Mouse (Mus musculus): ENCODE measurements around the gene Bsg. TPM values are rescaled to one million over a fixed set of nuclear protein-coding genes. Genes with fewer than 3 reads are reported as not detected.

Bsg gene
- polyA plus RNA-seq, 1 experiment from 2014 or later: 1,001 TPM

DNA sequence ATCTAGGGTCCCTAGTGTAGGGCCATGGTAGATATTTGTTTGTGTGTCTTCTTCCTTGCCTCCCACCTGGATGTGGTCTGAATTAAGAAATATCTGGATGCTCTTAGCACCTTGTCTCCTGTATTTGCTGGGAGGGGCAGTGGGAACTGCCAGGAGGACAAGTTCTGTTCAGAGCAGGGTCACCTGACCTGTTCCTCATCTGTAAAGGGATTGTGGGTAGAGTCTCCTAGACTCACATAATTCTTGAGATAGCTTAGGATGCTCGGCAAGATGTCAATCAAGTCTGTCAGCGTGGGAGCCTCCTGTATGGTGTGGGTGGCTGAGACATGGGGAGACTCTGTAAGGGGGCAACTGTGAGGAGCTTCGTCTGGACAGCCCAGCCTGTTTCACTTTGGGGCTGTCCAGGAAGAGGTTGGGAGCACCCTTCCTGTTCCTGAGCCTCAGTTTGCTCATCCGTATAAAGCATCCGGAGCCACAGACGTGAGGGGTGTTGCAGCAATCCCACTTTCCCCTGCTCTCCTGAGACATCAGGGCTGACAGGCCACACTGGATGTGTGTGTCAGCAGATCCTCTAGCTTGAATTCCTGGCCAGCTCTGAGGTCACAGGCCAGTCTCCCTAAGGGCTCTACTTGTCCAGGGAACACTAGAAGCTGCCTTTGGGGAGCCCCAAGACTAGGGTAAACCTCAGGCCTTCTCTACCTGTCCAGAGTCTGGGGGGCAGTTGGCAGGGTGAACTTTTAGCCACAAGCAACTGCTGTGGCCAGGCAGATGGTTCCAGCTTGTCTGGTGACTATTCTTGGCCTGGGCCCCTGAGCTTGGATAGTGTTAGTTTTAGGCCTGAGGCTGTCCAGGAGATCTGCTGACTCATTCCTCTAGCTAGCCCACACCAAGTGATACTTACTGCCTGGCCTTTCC is 20.3 kb upstream of the Bsg start:
- ATAC-seq (ENCODE audit: low FRiP score): no peak
- 91% methylated on average over 6 of the region's 6 CpGs for WGBS

DNA sequence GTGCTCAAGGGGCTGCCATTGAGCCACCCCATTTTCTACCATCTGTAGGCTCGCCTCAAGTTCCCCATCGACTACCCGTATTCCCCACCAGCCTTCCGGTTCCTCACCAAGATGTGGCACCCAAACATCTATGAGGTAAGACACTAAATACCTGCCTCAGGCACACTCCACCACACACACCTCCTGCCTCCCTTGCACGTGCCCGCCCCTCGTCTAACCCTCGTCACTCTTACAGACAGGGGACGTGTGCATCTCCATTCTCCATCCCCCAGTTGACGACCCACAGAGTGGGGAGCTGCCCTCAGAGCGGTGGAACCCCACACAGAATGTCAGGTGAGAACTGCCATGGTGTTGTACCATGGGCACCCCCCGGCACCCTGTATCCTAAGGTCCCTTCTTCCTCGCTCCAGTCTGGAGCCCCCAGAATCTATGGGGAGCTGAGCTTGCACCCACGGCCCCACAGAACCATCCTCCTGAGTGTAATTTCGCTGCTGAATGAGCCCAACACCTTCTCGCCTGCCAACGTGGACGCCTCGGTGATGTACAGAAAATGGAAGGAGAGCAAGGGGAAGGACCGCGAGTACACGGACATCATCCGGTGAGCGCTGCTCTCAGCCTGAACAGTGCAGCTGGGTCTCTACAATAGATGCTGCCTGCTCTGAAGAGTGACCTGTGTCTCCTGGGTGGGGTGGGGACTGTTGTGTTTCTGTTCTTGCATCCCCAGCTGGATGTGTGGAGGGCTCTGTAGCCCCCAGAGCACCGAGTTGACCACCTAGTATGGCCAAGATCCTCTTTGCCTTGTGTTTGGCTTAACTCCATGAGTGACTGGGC is 19.3 kb upstream of the Bsg start:
- no peak overlapping the region for H3K27ac ChIP-seq (replicated peaks)
- H3K9ac ChIP-seq (replicated peaks): no peak overlapping the region
- 97% methylated on average over 25 of the region's 25 CpGs for WGBS
- H3K9me3 ChIP-seq (replicated peaks): no peaks in the 10 kb centered on the region
- no peaks in the 10 kb centered on the region for H3K27me3 ChIP-seq (replicated peaks)
- no peak for ATAC-seq (ENCODE audit: low FRiP score)
- peaks cover 28% of the 10 kb centered on the region for H3K4me1 ChIP-seq
- H3K36me3 ChIP-seq: peaks cover 48% of the 10 kb centered on the region
- no peak overlapping the region for H3K4me2 ChIP-seq
- no peak overlapping the region for H3K4me3 ChIP-seq (replicated peaks)

More for the DNA sequence above, 20.3 kb upstream of the Bsg start:
- H3K27me3 ChIP-seq (replicated peaks): no peaks in the 10 kb centered on the region
- H3K36me3 ChIP-seq: peaks cover 44% of the 10 kb centered on the region
- peak overlapping the region; percentile 81 for H3K4me3 ChIP-seq (replicated peaks)
- H3K27ac ChIP-seq (replicated peaks): peak overlapping the region; percentile 88; the same call in 1 of the 2 replicates
- H3K9me3 ChIP-seq (replicated peaks): no peaks in the 10 kb centered on the region
- peak overlapping the region; percentile 95 for H3K4me2 ChIP-seq
- peaks cover 28% of the 10 kb centered on the region for H3K4me1 ChIP-seq
- H3K9ac ChIP-seq (replicated peaks): peak overlapping the region; percentile 76

DNA sequence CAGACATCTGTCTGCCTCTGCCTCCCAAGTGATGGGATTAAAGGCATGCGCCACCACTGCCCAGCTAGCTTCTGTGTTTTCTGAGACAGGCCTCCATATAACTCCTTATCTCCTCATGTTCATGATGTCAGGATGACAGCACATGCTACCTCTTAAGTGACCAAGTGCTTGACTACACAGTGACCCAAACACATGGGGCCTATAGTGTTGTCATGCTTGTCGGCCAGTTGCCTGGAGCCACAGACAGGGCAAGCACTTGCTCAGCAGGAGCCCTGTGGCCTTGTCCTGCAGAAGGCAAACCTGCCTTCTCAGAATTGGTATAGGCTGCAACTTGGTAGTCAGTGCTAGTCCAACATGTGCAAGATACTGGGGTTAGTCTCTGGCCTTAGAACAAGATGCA is 18.1 kb upstream of the Bsg start:
- Histone ChIP-seq H3K27me3 (replicated peaks) (no peaks in the 10 kb centered on the region), H3K9ac (replicated peaks) (no peak overlapping the region), H3K27ac (replicated peaks) (no peak overlapping the region), H3K4me2 (no peak overlapping the region), H3K36me3 (peaks cover 48% of the 10 kb centered on the region), H3K4me1 (peaks cover 21% of the 10 kb centered on the region), H3K4me3 (replicated peaks) (no peak overlapping the region), H3K9me3 (replicated peaks) (no peaks in the 10 kb centered on the region)
- no peak for ATAC-seq (ENCODE audit: low FRiP score)
- WGBS: 92% methylated on average over 2 of the region's 2 CpGs

DNA sequence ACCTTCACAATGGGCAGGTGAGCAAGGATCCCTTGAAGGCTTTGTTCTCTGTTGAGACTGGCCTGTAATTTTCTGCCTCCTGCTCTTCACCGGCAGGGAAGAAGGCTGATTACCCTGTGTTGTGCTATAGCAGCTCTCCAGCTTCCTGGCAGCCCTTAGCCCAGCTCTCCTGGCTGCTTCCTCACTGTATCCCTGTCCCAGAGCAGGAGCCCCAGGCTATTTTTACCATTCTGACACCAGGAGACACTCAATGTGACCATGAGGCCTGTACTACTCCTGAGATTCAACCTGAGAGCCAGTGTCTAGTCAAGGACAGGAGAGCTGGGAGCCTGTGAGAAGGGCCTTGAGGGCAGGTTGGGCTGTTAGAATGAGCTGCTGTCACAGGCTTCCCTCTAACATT is 17.6 kb upstream of the Bsg start:
- Histone ChIP-seq H3K27me3 (replicated peaks) (no peaks in the 10 kb centered on the region), H3K4me3 (replicated peaks) (no peak overlapping the region), H3K9ac (replicated peaks) (no peak overlapping the region), H3K27ac (replicated peaks) (no peak overlapping the region), H3K4me1 (peaks cover 18% of the 10 kb centered on the region), H3K4me2 (no peak overlapping the region), H3K36me3 (peaks cover 48% of the 10 kb centered on the region), H3K9me3 (replicated peaks) (no peaks in the 10 kb centered on the region)
- 91% methylated on average over 1 of the region's 1 CpGs for WGBS
- no peak for ATAC-seq (ENCODE audit: low FRiP score)

DNA sequence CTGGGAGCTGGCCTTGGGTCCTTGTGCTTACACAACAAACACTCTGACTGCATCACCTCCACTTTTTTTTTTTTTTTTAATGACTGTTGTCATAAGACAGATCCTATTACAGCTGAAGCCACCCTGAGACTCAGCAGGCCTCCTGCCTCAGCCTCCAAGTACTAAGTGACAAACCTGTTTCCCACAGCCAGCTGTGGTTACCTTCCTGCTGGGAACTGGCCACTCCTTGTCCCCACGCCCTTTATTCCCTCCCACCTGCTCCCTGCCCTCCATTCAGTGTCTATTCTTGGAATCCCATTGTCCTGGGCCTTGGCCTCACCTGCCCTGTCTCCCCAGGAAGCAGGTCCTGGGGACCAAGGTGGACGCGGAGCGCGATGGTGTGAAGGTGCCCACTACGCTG is 16.8 kb upstream of the Bsg start:
- Histone ChIP-seq H3K4me1 (peaks cover 18% of the 10 kb centered on the region), H3K9ac (replicated peaks) (no peak overlapping the region), H3K36me3 (peaks cover 48% of the 10 kb centered on the region), H3K27ac (replicated peaks) (no peak overlapping the region), H3K4me2 (no peak overlapping the region), H3K27me3 (replicated peaks) (no peaks in the 10 kb centered on the region), H3K4me3 (replicated peaks) (no peak overlapping the region), H3K9me3 (replicated peaks) (no peaks in the 10 kb centered on the region)
- WGBS: 97% methylated on average over 6 of the region's 6 CpGs
- ATAC-seq (ENCODE audit: low FRiP score): no peak

DNA sequence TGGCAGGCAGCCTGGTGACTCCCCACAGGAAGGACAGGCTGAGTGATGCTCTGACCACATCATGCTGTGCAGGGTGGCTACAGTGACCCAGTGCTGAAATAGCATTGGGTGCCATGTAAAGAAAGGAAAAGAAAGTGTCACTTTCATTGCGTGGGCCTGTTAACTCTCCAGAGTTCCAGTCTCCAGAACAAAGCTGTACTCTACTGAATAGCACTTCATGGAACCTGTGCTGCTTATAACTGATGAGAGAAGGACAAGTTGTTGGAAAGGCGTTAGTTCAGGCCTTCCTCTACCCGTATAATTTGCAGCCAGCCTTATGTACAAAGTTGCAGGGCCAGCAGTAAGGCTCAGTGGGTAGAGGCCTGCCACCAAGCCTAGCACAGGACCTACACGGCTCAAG is 15.6 kb upstream of the Bsg start, which contains the start of gene Gzmm:
TSS of gene Gzmm (plus strand) at position 301 of the 400 bp plus-strand sequence.
- 79% methylated on average over 4 of the region's 4 CpGs for WGBS

DNA sequence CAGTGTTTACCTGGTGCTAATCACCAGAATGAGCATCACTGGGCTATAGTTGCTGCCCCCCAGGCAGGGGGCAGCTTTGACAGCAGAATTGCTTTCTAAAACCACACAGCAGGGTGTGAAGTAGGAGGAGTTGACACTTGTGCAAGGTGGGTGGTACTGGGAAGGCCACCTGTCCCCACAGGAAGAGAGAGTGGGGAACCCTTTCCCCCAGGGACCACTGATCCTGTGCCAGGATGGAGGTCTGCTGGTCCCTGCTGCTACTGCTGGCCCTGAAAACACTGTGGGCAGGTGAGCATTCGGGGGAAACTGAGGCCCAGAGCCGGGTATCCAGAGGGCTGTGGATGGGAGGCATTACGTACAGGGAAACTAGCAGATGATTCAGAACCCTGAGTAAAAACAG is 15.1 kb upstream of the Bsg start:
- Histone ChIP-seq H3K27ac (replicated peaks) (no peak overlapping the region), H3K9me3 (replicated peaks) (no peaks in the 10 kb centered on the region), H3K4me3 (replicated peaks) (no peak overlapping the region)

More for the DNA sequence above, 15.6 kb upstream of the Bsg start, which contains the start of gene Gzmm:
- Histone ChIP-seq H3K36me3 (peaks cover 48% of the 10 kb centered on the region), H3K9me3 (replicated peaks) (no peaks in the 10 kb centered on the region), H3K4me2 (no peak within 1 kb of the TSS), H3K4me3 (replicated peaks) (no peak within 1 kb of the TSS), H3K27ac (replicated peaks) (no peak within 1 kb of the TSS), H3K9ac (replicated peaks) (no peak within 1 kb of the TSS), H3K4me1 (peaks cover 7% of the 10 kb centered on the region), H3K27me3 (replicated peaks) (no peaks in the 10 kb centered on the region)
- no peak for ATAC-seq (ENCODE audit: low FRiP score)

DNA sequence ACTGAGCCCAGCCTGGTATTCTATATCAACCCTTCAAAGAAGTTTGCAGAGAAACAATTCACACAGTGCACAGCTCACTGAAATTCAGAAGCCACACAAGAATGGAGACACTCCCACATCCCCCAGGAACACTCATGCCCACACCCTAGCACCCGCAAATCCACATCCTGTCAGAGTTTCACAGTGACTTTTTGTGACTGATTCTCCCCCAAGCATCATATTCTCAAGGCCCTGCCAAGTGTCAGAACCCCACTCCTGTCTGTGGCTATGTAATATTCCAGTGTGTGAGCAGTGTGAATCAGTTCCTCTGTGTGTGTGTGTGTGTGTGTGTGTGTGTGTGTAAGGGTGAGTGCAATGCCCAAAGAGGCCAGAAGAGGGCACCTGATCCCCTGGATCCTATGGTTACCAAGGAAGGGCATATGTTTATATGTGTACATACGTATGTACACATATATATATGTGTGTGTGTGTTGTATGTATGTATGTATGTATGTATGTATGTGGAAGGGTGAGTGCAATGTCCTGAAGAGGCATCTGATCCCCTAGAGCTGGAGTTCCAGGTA is 12.2 kb upstream of the Bsg start:
- WGBS: 95% methylated on average over 2 of the region's 2 CpGs
- H3K4me3 ChIP-seq (replicated peaks): no peak overlapping the region
- no peak for ATAC-seq (ENCODE audit: low FRiP score)

More for the DNA sequence above, 15.1 kb upstream of the Bsg start:
- Histone ChIP-seq H3K4me2 (no peak overlapping the region), H3K4me1 (peaks cover 2% of the 10 kb centered on the region), H3K27me3 (replicated peaks) (no peaks in the 10 kb centered on the region), H3K36me3 (peaks cover 48% of the 10 kb centered on the region), H3K9ac (replicated peaks) (no peak overlapping the region)
- WGBS: 94% methylated on average over 3 of the region's 3 CpGs
- ATAC-seq (ENCODE audit: low FRiP score): no peak

DNA sequence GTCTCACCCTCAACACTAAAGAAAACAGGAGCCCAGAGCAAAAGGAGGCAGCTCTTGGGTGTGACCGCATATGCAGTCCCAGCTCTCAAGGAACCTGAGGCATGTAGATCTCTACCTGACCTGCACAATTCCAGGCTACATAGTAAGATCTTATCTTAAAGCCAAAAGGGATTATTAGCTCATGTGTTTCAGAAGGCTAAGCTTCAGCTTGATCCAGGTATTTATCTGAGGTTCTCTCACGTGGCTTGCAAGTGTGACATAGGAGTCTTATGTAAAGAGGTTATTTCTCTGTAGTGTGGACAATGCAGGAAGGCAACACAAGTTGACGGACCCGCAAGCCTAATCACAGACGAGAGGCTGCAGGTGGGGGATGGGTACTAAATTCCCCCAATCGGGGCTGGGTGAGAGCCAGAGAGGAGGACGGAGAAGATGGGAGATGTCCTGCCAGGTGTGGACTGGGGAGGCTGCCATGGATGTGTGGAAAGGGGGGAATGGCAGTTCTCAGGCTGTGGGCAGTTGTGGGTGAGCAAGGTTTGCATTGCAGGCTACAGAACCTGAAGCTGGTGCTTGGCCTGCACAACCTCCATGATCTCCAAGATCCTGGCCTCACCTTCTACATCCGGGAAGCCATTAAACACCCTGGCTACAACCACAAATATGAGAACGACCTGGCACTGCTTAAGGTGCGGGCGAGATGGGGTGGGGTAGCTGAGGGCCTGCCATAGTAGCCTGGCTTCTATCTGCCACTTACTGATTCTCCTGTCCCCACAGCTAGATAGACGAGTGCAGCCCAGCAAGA is 10.5 kb upstream of the Bsg start:
- Histone ChIP-seq H3K9me3 (replicated peaks) (no peaks in the 10 kb centered on the region), H3K4me3 (replicated peaks) (no peak overlapping the region), H3K27ac (replicated peaks) (no peak overlapping the region), H3K4me1 (peaks cover 15% of the 10 kb centered on the region; the same call in 1 of the 2 replicates), H3K36me3 (peaks cover 7% of the 10 kb centered on the region), H3K4me2 (no peak overlapping the region), H3K9ac (replicated peaks) (no peak overlapping the region), H3K27me3 (replicated peaks) (no peaks in the 10 kb centered on the region)
- ATAC-seq (ENCODE audit: low FRiP score): no peak
- WGBS: 77% methylated on average over 12 of the region's 12 CpGs

More for the DNA sequence above, 12.2 kb upstream of the Bsg start:
- no peak overlapping the region for H3K27ac ChIP-seq (replicated peaks)
- H3K36me3 ChIP-seq: peaks cover 24% of the 10 kb centered on the region
- H3K4me2 ChIP-seq: no peak overlapping the region
- H3K9ac ChIP-seq (replicated peaks): no peak overlapping the region
- H3K4me1 ChIP-seq: peaks cover 15% of the 10 kb centered on the region; the same call in 1 of the 2 replicates
- H3K9me3 ChIP-seq (replicated peaks): no peaks in the 10 kb centered on the region
- H3K27me3 ChIP-seq (replicated peaks): no peaks in the 10 kb centered on the region

DNA sequence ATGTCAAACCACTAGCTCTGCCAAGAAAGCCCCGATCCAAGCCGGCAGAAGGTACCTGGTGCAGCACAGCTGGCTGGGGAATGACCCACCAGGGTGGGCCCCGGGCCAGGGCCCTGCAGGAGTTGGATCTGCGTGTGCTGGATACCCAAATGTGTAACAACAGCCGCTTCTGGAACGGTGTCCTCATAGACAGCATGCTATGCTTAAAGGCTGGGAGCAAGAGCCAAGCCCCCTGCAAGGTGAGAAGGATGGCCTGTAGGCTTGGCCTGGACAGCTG is 10.0 kb upstream of the Bsg start:
- no peak overlapping the region for H3K4me2 ChIP-seq
- H3K9me3 ChIP-seq (replicated peaks): no peaks in the 10 kb centered on the region
- peaks cover 1% of the 10 kb centered on the region; the same call in 1 of the 2 replicates for H3K36me3 ChIP-seq
- H3K27me3 ChIP-seq (replicated peaks): no peaks in the 10 kb centered on the region
- H3K4me3 ChIP-seq (replicated peaks): no peak overlapping the region
- WGBS: 86% methylated on average over 6 of the region's 6 CpGs
- no peak for ATAC-seq (ENCODE audit: low FRiP score)
- no peak overlapping the region for H3K27ac ChIP-seq (replicated peaks)
- peaks cover 15% of the 10 kb centered on the region; the same call in 1 of the 2 replicates for H3K4me1 ChIP-seq
- H3K9ac ChIP-seq (replicated peaks): no peak overlapping the region
